Mouse (Mus musculus): Measurements from ENCODE around the gene Cfap58.

The Cfap58 gene

GRCm38 (mm10) chr19:47978109-47978701, 40.7 kb downstream of the Cfap58 start:
- DNase-seq (ENCODE audit: low read depth, low spot score), result no peak

- no peak for DNase-seq (ENCODE audit: low read depth, low spot score)
Observed at GRCm38 (mm10) chr19:47979446-47979845, 42.0 kb downstream of the Cfap58 start.

- no peak for DNase-seq (ENCODE audit: low read depth, low spot score)
Observed at GRCm38 (mm10) chr19:47980241-47980640, 42.8 kb downstream of the Cfap58 start.

- DNase-seq (ENCODE audit: low read depth, low spot score), result no peak
Observed at GRCm38 (mm10) chr19:47985606-47986213, 48.2 kb downstream of the Cfap58 start.

- no peak for DNase-seq (ENCODE audit: low read depth, low spot score)
Observed at GRCm38 (mm10) chr19:47987986-47988385, 50.5 kb downstream of the Cfap58 start.

GRCm38 (mm10) chr19:47988456-47988855, 51.0 kb downstream of the Cfap58 start:
- peak; percentile 58 for DNase-seq (ENCODE audit: low read depth, low spot score)

- no peak for DNase-seq (ENCODE audit: low read depth, low spot score)
Observed at GRCm38 (mm10) chr19:47988880-47989574, 51.6 kb downstream of the Cfap58 start.

- no peak for DNase-seq (ENCODE audit: low read depth, low spot score)
Observed at GRCm38 (mm10) chr19:47989575-47989891, 52.1 kb downstream of the Cfap58 start.

GRCm38 (mm10) chr19:48001240-48001639, 63.8 kb downstream of the Cfap58 start:
- no peak for DNase-seq (ENCODE audit: low read depth, low spot score)

GRCm38 (mm10) chr19:48001774-48002173, 64.3 kb downstream of the Cfap58 start:
- DNase-seq (ENCODE audit: low read depth, low spot score), result no peak

- no peak for DNase-seq (ENCODE audit: low read depth, low spot score)
Observed at GRCm38 (mm10) chr19:48008771-48009413, 71.4 kb downstream of the Cfap58 start.

- DNase-seq (ENCODE audit: low read depth, low spot score), result no peak
Observed at GRCm38 (mm10) chr19:48009586-48010331, 72.3 kb downstream of the Cfap58 start.

- DNase-seq (ENCODE audit: low read depth, low spot score), result no peak
Observed at GRCm38 (mm10) chr19:48020103-48020502, 82.6 kb downstream of the Cfap58 start.

GRCm38 (mm10) chr19:48021435-48021834, 84.0 kb downstream of the Cfap58 start:
- DNase-seq (ENCODE audit: low read depth, low spot score), result no peak

GRCm38 (mm10) chr19:48022763-48023162, 85.3 kb downstream of the Cfap58 start:
- DNase-seq (ENCODE audit: low read depth, low spot score), result no peak

GRCm38 (mm10) chr19:48023726-48024125, 86.3 kb downstream of the Cfap58 start:
- DNase-seq (ENCODE audit: low read depth, low spot score), result no peak

GRCm38 (mm10) chr19:48025366-48025765, 87.9 kb downstream of the Cfap58 start:
- DNase-seq (ENCODE audit: low read depth, low spot score), result no peak

GRCm38 (mm10) chr19:48026882-48027281, 89.4 kb downstream of the Cfap58 start:
- DNase-seq (ENCODE audit: low read depth, low spot score), result no peak

GRCm38 (mm10) chr19:48039554-48039953, 102.1 kb downstream of the Cfap58 start:
- no peak for DNase-seq (ENCODE audit: low read depth, low spot score)

- no peak for DNase-seq (ENCODE audit: low read depth, low spot score)
Observed at GRCm38 (mm10) chr19:48047315-48047714, 109.8 kb downstream of the Cfap58 start.

- no peak for DNase-seq (ENCODE audit: low read depth, low spot score)
Observed at GRCm38 (mm10) chr19:48049361-48049760, 111.9 kb downstream of the Cfap58 start.

GRCm38 (mm10) chr19:48063289-48063688, 125.8 kb downstream of the Cfap58 start:
- no peak for DNase-seq (ENCODE audit: low read depth, low spot score)

All from mesoderm, embryonic 11.5 days (tissue).